Mouse (Mus musculus) left cerebral cortex, postnatal 4 days (tissue): ENCODE data around the gene Amy1. TPM values are rescaled to one million over a fixed set of nuclear protein-coding genes. Genes with fewer than 3 reads are reported as not detected.
A peak's percentile ranks its signal among the peaks of the same experiment; 100 is the strongest.
"Not testable (repeated sequence)": the region's sequence is repeated elsewhere in the genome, so short reads cannot be mapped to it uniquely, and the experiment has no call there.

Source experiments
- DNase-seq: peaks from one replicate; pipeline ENCODE4 v3.0.0-alpha.2; 2022
- intact Hi-C: fragments of 180-260 bp; cut with DNase I; formaldehyde crosslinking; loops from one replicate; pipeline ENCODE4 v1.15.1; 2025
- total RNA-seq, 2 experiments: library from RNA; stranded (reverse); gene quantifications; 2 replicates each; pipeline ENCODE4 v1.2.3; 2021

Gene Amy1
- total RNA-seq, result 10 to 100 TPM; 12.5 to 13.7 TPM

DNA sequence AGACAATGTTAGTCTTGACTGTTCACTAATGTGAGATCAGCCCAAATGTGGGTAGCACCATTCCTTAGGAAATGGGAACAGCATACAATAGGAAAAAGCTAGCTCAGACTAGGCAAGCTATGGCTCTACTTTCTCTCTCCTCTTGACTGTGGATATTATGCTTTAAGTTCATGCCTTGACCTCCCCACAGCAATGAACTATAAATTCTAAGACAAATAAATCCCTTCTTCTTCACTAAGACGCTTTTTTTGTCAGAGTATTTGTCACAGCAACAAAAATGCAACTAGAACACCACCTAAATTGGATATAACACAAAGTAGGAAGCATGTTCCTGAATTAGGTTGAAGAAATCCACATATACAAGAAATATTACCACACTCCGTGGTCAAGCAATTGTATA, at the start of gene Amy1:
Gene Amy1 (minus strand): TSS at position 101 of the 400 bp plus-strand sequence.
- no peak for DNase-seq
- intact Hi-C loops, result no loop called here

DNA sequence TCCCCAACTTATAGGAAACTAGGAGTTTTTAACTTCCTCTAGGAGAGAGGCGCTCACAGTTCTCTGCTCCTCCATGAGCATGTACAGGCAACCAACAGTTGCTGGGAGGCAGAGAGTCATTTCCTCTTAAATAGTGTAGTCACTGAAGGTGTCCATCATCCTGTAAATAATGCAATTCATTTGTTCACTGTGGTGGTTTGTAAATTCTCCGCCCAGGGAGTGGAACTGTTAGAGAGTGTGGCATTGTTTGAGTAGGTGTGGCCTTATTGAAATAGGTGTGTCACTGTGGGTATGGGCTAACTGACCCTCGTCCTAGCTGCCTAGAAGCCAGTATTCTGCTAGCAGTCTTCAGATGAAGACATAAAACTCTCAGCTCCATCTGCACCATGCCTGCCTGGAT, 47.8 kb upstream of the Amy1 start:
- DNase-seq, result no peak

DNA sequence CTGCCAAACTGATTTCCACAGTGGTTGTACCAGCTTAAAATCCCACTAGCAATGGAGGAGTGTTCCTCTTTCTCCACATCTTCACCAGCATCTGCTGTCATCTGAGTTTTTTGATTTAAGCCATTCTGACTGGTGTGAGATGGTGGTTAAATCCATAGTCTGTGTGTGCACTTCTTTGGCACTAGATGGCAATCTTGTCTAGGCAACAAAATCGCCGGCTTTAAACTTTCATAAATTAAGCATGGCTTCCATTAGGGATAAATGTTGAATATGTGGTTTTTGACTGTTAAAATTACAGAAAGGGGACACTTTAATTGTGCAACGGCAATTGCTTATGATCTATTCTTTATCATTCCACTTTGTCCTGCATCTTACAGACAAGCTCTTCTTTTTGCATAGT, 44.9 kb upstream of the Amy1 start:
- not testable (repeated sequence) for DNase-seq

More for the DNA sequence above, 47.8 kb upstream of the Amy1 start:
- intact Hi-C loops, result loop anchor here (5.0 kb wide), 1 partner anchor 378 kb away; the partner anchor contains the start of gene Col11a1

DNA sequence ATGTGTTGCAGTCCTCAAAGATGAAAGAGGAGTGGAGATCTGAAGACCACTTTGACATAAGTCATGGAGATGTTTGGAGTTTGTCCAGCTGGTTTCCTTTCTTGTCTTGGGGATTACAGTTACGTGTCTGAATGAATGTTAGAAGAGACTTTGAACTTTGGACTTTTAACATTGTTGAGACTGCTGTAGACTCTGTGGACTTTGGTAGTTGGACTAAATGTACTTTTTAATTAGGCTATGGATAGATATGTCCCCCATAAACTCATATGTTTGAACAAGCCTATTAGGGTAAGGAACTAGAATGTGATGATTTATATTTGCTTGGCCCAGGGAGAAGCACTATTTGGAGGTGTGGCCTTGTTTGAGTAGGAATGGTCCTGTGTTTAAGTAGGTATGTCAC, 33.0 kb upstream of the Amy1 start:
- intact Hi-C loops, result no loop called here
- no peak for DNase-seq

More for the DNA sequence above, 44.9 kb upstream of the Amy1 start:
- intact Hi-C loops, result loop anchor here (5.0 kb wide), 1 partner anchor 381 kb away; the partner anchor contains the start of gene Col11a1

DNA sequence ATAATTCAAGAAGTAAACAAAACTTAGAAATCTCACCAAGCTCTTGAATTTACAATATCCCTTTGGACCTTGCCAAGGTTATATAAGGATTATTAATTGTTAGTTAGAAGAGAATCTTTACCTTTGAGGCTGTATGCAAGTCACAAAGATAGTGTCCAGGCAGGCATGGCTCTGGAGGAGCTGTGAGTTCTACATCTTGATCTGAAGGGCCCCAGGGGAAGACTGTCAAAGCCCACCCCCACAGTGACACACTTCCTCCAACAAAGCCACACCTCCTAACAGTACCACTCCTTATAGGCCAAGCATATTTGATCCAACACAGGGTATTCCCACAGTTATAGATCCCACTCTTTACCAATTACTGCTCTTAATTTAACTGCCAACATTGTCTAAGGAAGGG, 27.7 kb upstream of the Amy1 start:
- intact Hi-C loops, result no loop called here
- no peak for DNase-seq

DNA sequence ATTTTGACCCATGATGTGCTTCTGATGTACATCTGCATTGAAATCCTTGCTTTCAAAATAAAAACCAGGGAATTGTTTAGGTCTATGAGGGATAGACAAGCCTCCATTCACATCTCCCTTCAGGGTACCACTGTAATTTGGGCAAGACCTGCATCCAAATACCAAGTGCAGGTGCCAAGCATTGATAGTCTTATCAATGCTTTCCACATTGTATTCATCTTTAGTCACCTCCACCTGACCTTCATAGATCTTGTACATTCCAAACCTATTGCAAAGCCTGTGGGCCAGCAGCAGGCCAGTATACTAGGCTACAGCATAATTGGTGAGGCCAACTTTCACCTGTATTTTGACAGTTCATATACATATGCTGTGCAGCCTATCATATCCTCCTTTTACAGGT, 25.1 kb upstream of the Amy1 start:
- intact Hi-C loops, result no loop called here
- no peak for DNase-seq

DNA sequence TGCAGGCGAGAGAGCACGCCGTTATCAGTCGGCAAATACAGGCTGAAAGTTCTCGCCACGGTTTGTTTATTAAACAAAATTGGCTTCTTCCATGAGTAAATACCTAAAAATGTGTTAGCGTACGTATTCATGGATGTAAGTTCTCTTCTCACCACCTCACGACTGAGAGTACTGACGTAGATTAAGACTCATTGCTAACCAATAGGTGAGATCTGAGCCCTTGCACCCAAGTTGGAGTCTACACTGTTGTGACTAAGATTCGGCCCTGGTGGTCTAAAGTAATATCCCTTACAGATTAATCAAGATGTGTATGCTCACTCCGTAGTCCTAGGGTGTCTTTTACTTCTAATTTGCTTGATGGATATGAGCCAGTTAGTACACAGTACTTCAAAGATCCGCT, 24.1 kb upstream of the Amy1 start:
- DNase-seq, result no peak
- intact Hi-C loops, result no loop called here

DNA sequence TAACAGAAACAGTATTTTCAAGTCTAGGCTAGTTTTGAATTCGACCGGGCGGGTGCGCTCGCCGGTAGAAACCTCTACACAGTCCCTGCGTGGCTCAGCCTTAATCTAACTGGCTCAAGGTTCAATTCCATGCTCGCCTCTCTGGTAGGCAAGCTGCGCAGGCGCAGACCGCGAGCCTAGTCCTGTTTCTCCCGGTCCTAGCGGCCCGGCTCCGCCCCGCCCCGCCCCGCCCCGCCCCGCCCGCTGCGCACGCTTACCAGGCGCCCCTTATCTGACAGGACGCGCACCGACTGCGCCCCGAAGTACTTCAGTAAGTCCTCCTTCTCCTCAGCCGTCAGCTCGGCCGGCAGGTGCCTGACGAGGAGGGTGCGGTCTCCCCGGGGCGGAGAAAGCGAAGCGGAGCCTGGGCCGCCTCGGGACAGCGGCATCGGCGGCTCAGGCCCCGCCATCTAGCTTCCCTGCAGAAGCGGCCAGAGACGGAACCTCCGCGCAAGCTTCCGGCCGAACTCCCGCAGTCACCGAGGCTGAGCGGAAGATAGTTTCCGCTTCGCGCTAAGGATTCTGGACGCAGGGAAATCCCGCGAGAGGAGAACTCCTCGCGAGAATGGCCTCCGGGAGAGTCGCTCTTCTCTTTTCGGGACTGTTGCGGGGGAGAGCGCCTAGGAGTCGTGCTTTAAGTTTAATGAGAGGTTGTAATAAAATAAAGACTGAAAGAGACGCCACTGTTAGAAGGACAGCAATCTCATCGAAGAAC, 23.3 kb upstream of the Amy1 start, which contains the start of gene Rnpc3:
Gene Rnpc3 (minus strand): TSS at position 544 of the 754 bp plus-strand sequence.
- peak; percentile 97 for DNase-seq
- intact Hi-C loops, result no loop called here

DNA sequence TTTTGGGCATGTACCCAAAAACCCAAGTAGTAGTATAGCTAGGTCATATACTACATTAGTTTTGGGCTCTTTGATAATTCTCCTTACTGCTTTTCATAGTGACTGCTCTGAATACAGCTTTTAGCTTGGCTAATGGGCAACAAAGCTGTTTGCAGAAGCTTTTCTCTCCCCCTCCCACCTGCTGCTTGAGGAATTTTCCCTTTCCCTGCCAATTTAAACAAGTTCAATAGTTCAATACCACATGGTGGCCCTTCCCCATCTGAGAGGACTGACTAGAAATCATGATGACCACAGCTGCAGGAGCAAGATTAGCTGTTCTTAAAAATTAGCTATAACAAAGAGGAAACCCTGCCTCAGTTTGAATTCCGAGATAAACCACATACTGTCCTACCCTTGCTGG, 15.7 kb downstream of the Amy1 start:
- no peak for DNase-seq
- intact Hi-C loops, result no loop called here

DNA sequence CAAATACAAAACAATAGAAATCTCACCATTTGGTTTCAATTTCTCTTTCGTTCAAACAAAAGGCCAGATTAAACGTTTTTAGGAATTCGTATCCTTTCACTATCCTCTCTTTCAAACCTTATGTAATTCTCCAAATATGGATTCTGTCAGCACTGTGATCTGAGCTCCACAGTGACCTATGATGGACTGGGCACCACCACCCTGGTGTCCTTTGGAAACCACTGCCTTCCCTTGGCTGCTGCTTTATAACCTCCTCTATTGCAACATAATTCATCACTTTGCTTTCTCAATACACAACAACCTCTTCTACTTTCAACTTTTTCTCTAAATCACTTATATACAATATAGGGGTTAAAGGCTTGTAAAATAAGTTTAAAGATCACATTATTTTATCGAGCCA, 31.9 kb downstream of the Amy1 start:
- DNase-seq, result no peak
- intact Hi-C loops, result no loop called here

DNA sequence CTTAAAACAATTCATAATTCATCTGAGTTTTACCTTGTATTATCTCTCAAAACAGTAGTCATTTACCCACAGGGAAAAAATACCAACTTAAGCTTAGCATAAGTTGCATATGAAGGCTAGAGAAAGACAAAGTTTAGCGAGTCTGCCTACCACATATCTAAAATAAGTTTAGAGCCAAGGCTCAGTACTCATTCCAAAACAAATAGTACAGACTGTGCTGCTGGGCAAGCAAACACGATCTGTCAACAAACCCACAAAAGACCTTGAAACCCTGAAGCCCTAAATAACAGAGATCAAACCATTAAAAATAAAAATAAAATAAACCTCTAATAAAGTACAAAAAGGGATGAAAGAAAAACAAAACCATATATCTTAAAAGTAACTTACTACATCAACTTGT, 32.4 kb downstream of the Amy1 start:
- intact Hi-C loops, result no loop called here
- no peak for DNase-seq

DNA sequence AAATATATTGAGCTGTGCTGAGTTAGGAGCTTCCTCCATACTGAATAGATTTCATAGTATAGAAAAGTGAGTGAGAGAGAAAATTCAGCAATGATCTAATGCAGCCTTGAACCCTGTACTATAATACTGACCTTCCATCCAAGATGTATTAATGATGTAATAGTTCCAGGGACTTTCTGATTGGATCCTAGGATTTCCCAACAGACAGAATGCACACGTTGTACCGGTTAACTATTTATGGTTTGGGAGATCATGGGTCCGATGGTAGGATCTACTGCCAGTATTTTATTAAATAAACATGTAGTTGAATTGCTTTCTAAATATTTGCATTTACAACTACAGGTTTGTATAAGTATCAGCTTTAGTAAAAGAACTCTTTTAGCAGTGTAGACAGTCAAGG, 34.3 kb downstream of the Amy1 start:
- intact Hi-C loops, result no loop called here

DNA sequence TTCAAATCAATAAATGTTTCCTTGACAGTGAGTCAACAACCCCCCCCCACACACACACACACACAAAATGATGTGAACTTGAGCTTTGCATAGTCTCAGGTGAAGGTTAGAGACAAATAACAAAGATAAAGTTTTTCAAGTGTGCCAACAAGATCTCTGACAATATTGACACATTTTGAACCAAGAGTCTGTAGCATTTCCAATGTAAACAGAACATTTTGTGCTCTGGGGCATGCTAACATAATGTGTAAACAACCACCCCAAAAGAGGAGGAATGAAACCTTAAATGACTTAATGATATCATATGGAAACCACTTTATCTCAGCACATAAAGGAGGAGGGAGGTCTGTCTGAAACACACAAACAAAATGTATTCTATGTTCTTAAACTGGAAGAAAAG, 66.8 kb downstream of the Amy1 start:
- DNase-seq, result no peak
- intact Hi-C loops, result no loop called here

More for the DNA sequence above, 34.3 kb downstream of the Amy1 start:
- DNase-seq, result no peak

DNA sequence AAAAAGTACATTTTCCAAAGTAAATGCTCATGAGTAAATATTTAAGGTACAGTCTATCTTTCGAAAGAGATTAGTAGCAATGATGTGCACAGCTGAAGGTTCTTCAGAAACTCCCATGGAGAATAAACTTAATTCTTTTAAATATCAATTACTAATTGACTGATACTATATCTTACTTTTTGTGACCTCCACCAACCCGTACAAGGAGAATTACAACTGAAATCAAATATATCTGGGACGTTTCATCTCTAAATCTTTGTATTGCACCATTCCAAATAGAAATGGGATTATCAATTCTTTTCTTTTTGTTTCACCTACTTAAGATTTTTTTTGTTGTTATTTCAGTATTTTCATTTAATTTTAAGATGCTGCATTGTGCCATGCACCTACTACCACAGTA, 74.2 kb downstream of the Amy1 start, which contains the start of gene Amy2a1:
Gene Amy2a1 (minus strand): TSS at position 101 of the 400 bp plus-strand sequence.
- intact Hi-C loops, DNase-seq: not testable (repeated sequence)

Other genes with a start within 250 kb of the Amy1 start
- not detected for gene Amy2a1, start 74.3 kb downstream of the Amy1 start, total RNA-seq
- 10 to 100 TPM; 35.7 to 37.3 TPM for gene Rnpc3, start 23.4 kb upstream of the Amy1 start, total RNA-seq